ENCODE assay signal across 23 mouse cellular contexts in the genomic region with DNA sequence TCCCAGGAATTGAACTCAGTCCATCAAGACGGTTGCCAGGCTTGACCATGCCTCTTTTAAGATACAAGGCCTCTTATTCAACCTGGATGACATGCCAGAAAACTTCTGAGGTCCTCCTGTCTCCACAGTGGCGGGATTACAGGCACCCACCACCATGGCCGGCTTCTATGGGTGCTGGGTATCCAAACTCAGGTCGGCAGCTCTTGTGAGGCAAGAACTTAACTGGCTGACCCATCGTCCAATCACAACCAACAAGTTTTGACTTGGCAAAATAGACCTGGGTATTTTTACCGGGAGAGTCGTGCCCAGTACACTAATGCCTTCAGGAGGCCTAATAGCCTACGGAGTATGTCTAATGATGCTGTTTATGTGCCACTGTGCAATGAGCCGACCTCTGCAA. TPM values are rescaled to one million over a fixed set of nuclear protein-coding genes. Genes with fewer than 3 reads are reported as not detected.
DNase-seq lines count a peak whose midpoint lies in the region; ATAC-seq and TF ChIP-seq lines count a peak whose summit lies in the region.
"Had no signal": no experiment of that assay in that cellular context is flagged by ENCODE, and none has a peak within 500 bp of the region (broad histone marks: within the 10 kb centered on the region; RNA-seq: fewer than 3 reads in every experiment).

No protein-coding gene starts in this region.

- H3K27me3 ChIP-seq in limb, embryonic 13.5 days, result no peaks in the 10 kb centered on the region
- H3K27me3 ChIP-seq in limb, embryonic 10.5 days (ENCODE audit: low read depth, poor library complexity, severe bottlenecking), result no peaks in the 10 kb centered on the region
- H3K27me3 ChIP-seq: embryonic facial prominence, embryonic 15.5 days; heart, embryonic 12.5 days; hindbrain, embryonic 12.5 days had no signal

- H3K9me3 ChIP-seq in limb, embryonic 13.5 days, result no peaks in the 10 kb centered on the region
- H3K9me3 ChIP-seq in limb, embryonic 10.5 days (replicated peaks), result no peaks in the 10 kb centered on the region
- H3K9me3 ChIP-seq: embryonic facial prominence, embryonic 15.5 days; forebrain, embryonic 10.5 days; G1E; heart, embryonic 12.5 days; hindbrain, embryonic 12.5 days had no signal

- no peak for TF ChIP-seq POLR2A in bone marrow macrophage, adult 2 months (IDR thresholded peaks at IDR 0.05; ENCODE audit: borderline replicate concordance, low read depth, low read length)

- ATAC-seq in limb, embryonic 13.5 days (ENCODE audit: low FRiP score, low read depth), result no peak
- ATAC-seq: forebrain, embryonic 14.5 days; hindbrain, embryonic 16.5 days; inflammation-experienced regulatory T-cells, adult 6 months; intestine, postnatal 0 days had no signal

- peak; percentile 94 for DNase-seq in heart, adult 11 months
- DNase-seq in heart, adult 18-20 months, result no peak
- no peak for DNase-seq in limb, embryonic 10.5 days (ENCODE audit: low spot score)
- no peak for DNase-seq in kidney, postnatal 36 days
- DNase-seq: adrenal gland, adult 8-10 months; adrenal gland, postnatal 36 days; cerebellum, adult 11 months; cerebellum, postnatal 14 days; embryo, embryonic 11 days; gastrocnemius, postnatal 25 days; heart, postnatal 36 days had no signal

- H3K9ac ChIP-seq in limb, embryonic 13.5 days, result no peak overlapping the region
- H3K9ac ChIP-seq: embryonic facial prominence, embryonic 15.5 days; heart, embryonic 12.5 days; hindbrain, embryonic 12.5 days had no signal

- H3K4me3 ChIP-seq in limb, embryonic 13.5 days, result no peak overlapping the region
- H3K4me3 ChIP-seq in limb, embryonic 10.5 days, result no peak overlapping the region
- H3K4me3 ChIP-seq in bone marrow macrophage, adult 2 months (ENCODE audit: insufficient read depth, low read length), result no peak overlapping the region
- H3K4me3 ChIP-seq: embryonic facial prominence, embryonic 15.5 days; erythroblast, embryonic 14.5 days; forebrain, embryonic 10.5 days; heart, embryonic 12.5 days; hindbrain, embryonic 12.5 days had no signal

- WGBS in limb, embryonic 13.5 days, result 60% methylated on average over 9 of the region's 9 CpGs
- 81% methylated on average over 9 of the region's 9 CpGs for WGBS in limb, embryonic 10.5 days

- peaks cover 50% of the 10 kb centered on the region for H3K4me1 ChIP-seq in limb, embryonic 13.5 days
- H3K4me1 ChIP-seq in limb, embryonic 10.5 days, result peaks cover 39% of the 10 kb centered on the region
- peaks cover 84% of the 10 kb centered on the region for H3K4me1 ChIP-seq in bone marrow macrophage, adult 2 months (ENCODE audit: control insufficient read depth, insufficient read depth, low read length)

- H3K27ac ChIP-seq in limb, embryonic 13.5 days, result peak overlapping the region; percentile 33; the same call in 1 of the 2 replicates
- no peak overlapping the region for H3K27ac ChIP-seq in limb, embryonic 10.5 days
- H3K27ac ChIP-seq in bone marrow macrophage, adult 2 months (ENCODE audit: insufficient read depth, low read depth, low read length), result peak overlapping the region; percentile 82
- H3K27ac ChIP-seq: embryonic facial prominence, embryonic 15.5 days; forebrain, embryonic 10.5 days; hindbrain, embryonic 12.5 days had no signal

- H3K36me3 ChIP-seq in limb, embryonic 13.5 days, result no peaks in the 10 kb centered on the region
- H3K36me3 ChIP-seq in limb, embryonic 10.5 days, result no peaks in the 10 kb centered on the region
- H3K36me3 ChIP-seq: embryonic facial prominence, embryonic 15.5 days; forebrain, embryonic 10.5 days; hindbrain, embryonic 12.5 days had no signal

- no peak overlapping the region for H3K4me2 ChIP-seq in limb, embryonic 13.5 days (replicated peaks)
- H3K4me2 ChIP-seq: embryonic facial prominence, embryonic 15.5 days; heart, embryonic 12.5 days; hindbrain, embryonic 12.5 days had no signal

- no peak for TF ChIP-seq CTCF in bone marrow macrophage, adult 2 months (IDR thresholded peaks at IDR 0.05; ENCODE audit: low read depth, low read length)

RNA-seq across cellular contexts. Expression of a gene that starts 15.8 kb away (rescaled TPM):
- 10 to 100 TPM; 52.3 to 62.0 TPM for total RNA-seq in heart, adult 18-20 months (2021)
- 21.5 and 24.5 TPM in 2 replicates for polyA plus RNA-seq in limb, embryonic 13.5 days (2015; fragmentation: Nextera tagmentation; extraction: Ambion mirVana)
- polyA plus RNA-seq in limb, embryonic 10.5 days (2016; fragmentation: Nextera tagmentation; extraction: Ambion mirVana), result 11.4 and 14.6 TPM in 2 replicates
- 255 and 258 TPM in 2 replicates for polyA plus RNA-seq in bone marrow macrophage, adult 2 months (2012; ENCODE audit: insufficient read depth, insufficient read length, missing spikeins)

RNA-seq across cellular contexts. Expression of a gene that starts 26.1 kb away (rescaled TPM):
- 10 to 100 TPM; 26.2 to 27.4 TPM for total RNA-seq in heart, adult 18-20 months (2021)
- 40.6 and 45.4 TPM in 2 replicates for polyA plus RNA-seq in limb, embryonic 13.5 days (2015; fragmentation: Nextera tagmentation; extraction: Ambion mirVana)
- 29.0 and 38.0 TPM in 2 replicates for polyA plus RNA-seq in limb, embryonic 10.5 days (2016; fragmentation: Nextera tagmentation; extraction: Ambion mirVana)
- polyA plus RNA-seq in bone marrow macrophage, adult 2 months (2012; ENCODE audit: insufficient read depth, insufficient read length, missing spikeins), result 66.1 and 80.8 TPM in 2 replicates

Comparison
In these comparisons a context has a peak if more than half of its experiments do, and no peak if none do; other contexts are left out.
1. RNA of a gene that starts 15.8 kb away (polyA plus RNA-seq): 255 to 258 TPM in bone marrow macrophage, adult 2 months; 21.5 to 24.5 TPM in limb, embryonic 13.5 days and 11.4 to 14.6 TPM in limb, embryonic 10.5 days; every median in the first group is over 10 times any median in the second.